Mouse (Mus musculus) spleen, adult 2 months (tissue): ENCODE results near the gene Usp37. TPM values are rescaled to one million over a fixed set of nuclear protein-coding genes. Genes with fewer than 3 reads are reported as not detected.

ENCODE experiments used
- DNase-seq, 2 experiments: peaks; one replicate each; pipeline versions ENCODE4 v3.0.0 to v3.0.0-alpha.2; 2012 to 2021; ENCODE audit warnings: low spot score in 2 of 2, low read depth in 1 of 2
- H3K27ac ChIP-seq: fragments of 200-500 bp; 2 replicates; pipeline ENCODE4 v1.5.1; 2012; ENCODE audit warnings: low read length, inconsistent platforms; ENCODE audit not compliant: insufficient read depth
- H3K27me3 ChIP-seq: fragments of 200-500 bp; 2 replicates; pipeline ENCODE4 v1.6.1; 2012; ENCODE audit warnings: mild to moderate bottlenecking, moderate library complexity, low read length, inconsistent platforms; ENCODE audit not compliant: control insufficient read depth, insufficient read depth
- H3K36me3 ChIP-seq: fragments of 200-500 bp; 2 replicates; pipeline ENCODE4 v1.6.1; 2012; ENCODE audit warnings: mild to moderate bottlenecking, low read length, inconsistent platforms; ENCODE audit not compliant: control insufficient read depth, insufficient read depth
- H3K4me1 ChIP-seq: fragments of 200-500 bp; 2 replicates; pipeline ENCODE4 v1.6.1; 2011; ENCODE audit warnings: inconsistent platforms; ENCODE audit not compliant: control insufficient read depth, insufficient read depth, insufficient read length
- H3K4me3 ChIP-seq: fragments of 200-500 bp; 2 replicates; pipeline ENCODE4 v1.5.1; 2011; ENCODE audit warnings: mild to moderate bottlenecking, inconsistent platforms; ENCODE audit not compliant: insufficient read depth, insufficient read length; ENCODE audit errors: extremely low read depth
- CTCF ChIP-seq: fragments of 200-500 bp; IDR thresholded peaks from 2 replicates; pipeline ENCODE4 v1.5.1; 2011; ENCODE audit warnings: mild to moderate bottlenecking, inconsistent platforms; ENCODE audit not compliant: insufficient read depth, insufficient read length, insufficient replicate concordance; ENCODE audit errors: extremely low read depth
- POLR2A ChIP-seq: fragments of 200-500 bp; IDR thresholded peaks from 2 replicates; pipeline ENCODE4 v1.6.1; 2011; ENCODE audit warnings: low read depth, low read length, inconsistent platforms
- WGBS: fragments of 180-500 bp; shearing (Covaris S2); methylation state at CpG from one replicate; pipeline ENCODE4 v1.1.7; 2018; 5-methylcytosine and 5-hydroxymethylcytosine counted together
- polyA plus RNA-seq: library from polyadenylated mRNA; depleted of rRNA; stranded (reverse); fragments of >200 nt; gene quantifications from 2 replicates; pipeline ENCODE4 v1.2.3, GENCODE M21; 2012

Usp37 gene
- polyA plus RNA-seq, 1 experiment: 2.5 TPM

DNA sequence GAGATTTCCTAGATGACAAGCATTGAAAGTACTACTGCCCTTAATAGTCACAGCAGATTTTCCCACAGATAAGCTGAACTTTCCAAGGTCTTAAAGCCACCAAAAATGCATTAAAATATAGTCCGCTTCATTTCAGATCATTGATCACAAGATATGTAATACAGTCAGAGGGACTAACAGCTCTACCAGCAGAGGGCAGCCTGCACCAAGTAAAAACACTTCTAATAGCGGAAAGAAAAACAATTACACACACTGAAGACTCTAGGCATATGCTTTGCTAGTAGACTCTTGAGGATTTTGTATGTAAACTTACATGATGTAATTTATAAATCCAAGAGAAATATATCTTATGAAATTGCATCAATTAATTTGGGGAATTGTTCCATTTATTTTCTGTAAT lies 83.8 kb downstream of the Usp37 start:
- peaks cover 20% of the 10 kb centered on the region for H3K36me3 ChIP-seq
- DNase-seq: peak in 1 of 2 experiments; percentile 15
- no peak for TF ChIP-seq POLR2A
- no peak for TF ChIP-seq CTCF
- WGBS: 87% methylated on average over 2 of the region's 2 CpGs
- H3K4me1 ChIP-seq: no peaks in the 10 kb centered on the region
- H3K27ac ChIP-seq: no peak overlapping the region
- no peak overlapping the region; the same call in 1 of the 2 replicates for H3K4me3 ChIP-seq
- H3K27me3 ChIP-seq: no peaks in the 10 kb centered on the region

GRCm38 (mm10) chr1:74452611-74453045 lies 91.5 kb downstream of the Usp37 start:
- H3K27me3 ChIP-seq: no peaks in the 10 kb centered on the region
- H3K36me3 ChIP-seq: peaks cover 22% of the 10 kb centered on the region
- H3K27ac ChIP-seq: no peak overlapping the region
- TF ChIP-seq POLR2A: no peak
- TF ChIP-seq CTCF: no peak
- H3K4me1 ChIP-seq: no peaks in the 10 kb centered on the region
- peak in 1 of 2 experiments; percentile 26 for DNase-seq
- WGBS: 76% methylated on average over 4 of the region's 4 CpGs
- H3K4me3 ChIP-seq: no peak overlapping the region

DNA sequence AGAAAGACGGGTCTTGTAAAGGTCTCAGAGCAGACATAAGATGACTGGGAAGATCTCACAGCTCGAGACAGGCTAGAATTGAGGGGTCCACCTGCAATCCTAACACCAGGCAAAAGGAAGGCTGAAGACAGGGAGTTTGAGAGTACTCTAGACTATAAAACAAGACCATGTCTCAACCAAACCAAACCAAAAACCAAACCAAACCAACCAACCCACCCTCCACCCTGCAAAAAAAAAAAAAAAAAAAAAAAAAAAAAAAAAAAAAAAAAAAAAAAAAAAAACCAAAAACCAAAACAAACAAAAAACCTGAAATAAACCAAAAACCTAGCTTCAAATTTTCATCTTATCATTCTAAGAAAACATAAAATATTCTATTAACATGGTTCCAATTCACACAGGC lies 99.5 kb downstream of the Usp37 start:
- peaks cover 12% of the 10 kb centered on the region for H3K36me3 ChIP-seq
- no peak for DNase-seq
- H3K27me3 ChIP-seq: no peaks in the 10 kb centered on the region
- H3K27ac ChIP-seq: no peak overlapping the region
- WGBS: 96% methylated on average over 2 of the region's 2 CpGs
- no peaks in the 10 kb centered on the region for H3K4me1 ChIP-seq
- H3K4me3 ChIP-seq: no peak overlapping the region
- TF ChIP-seq CTCF (no peak), POLR2A (no peak)

DNA sequence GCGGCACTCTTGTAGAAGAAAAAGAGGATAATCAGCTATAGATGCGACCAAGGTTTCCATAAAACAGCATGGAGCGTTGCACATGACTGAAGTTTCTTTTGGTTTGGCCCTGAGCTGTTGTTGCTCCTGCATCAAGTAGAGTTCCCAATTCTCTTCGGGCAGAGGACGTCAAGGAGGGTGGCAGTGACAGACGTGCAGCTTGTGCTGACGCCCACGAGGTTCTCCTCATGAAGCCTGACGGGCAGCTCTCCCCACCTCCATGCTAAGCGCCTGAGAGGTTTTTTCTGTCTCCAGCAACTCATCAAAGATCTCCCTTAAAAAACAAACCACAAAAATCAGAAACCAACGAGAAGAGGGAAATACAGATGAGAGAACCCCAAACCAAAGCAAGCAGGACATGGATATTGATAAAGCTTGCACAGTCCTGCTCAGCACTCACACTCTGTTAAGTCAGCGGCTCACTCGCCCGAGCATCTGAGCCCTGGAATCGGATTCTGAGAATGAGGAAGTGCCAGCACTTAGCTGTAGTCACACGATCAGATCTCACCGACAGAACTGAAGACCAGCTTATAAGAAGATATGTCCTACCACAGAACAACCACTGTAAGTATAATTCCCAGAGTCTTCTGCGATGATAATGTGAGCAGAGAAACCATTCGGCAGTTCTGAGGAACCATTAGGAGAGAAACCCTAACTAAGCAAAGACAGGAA lies 104.8 kb downstream of the Usp37 start:
- Histone ChIP-seq H3K4me1 (no peaks in the 10 kb centered on the region; the same call in 1 of the 2 replicates), H3K27me3 (no peaks in the 10 kb centered on the region), H3K27ac (no peak overlapping the region), H3K36me3 (peaks cover 13% of the 10 kb centered on the region), H3K4me3 (no peak overlapping the region)
- no peak for DNase-seq
- no peak for TF ChIP-seq CTCF
- TF ChIP-seq POLR2A: no peak
- WGBS: 75% methylated on average over 19 of the region's 19 CpGs

DNA sequence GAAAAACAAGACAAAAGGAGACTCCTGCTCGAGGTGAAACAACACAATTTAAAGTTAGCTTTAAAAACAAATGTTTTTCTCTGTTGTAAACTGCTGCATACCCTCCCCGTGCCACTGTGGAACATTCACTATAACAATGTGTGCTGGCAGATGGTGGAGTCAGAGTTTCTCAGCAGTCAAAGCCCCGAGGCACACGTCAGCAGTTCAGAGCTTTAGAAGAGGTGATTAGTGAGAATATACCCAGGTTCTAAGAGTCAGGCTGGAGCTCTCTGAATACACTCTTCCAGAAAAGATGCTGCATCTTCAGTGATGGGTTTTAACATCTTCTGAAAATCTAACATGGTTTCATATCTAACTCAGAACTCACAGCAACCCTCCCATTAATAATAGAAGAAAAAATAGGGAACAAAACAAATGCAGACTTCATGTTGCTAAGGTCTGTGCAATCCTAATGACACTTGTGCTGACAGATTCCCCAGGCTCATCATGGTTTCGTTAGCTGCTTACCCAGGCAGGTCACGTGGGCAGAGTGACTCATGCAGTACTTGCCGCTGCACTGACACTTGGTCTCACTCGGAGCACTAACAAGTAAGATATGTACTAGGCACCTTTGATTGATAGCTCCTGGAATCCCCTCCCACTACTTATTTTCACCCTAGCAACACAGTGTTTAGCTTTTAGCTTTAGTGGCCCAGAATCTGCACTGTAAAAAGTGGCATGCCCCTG lies 106.2 kb downstream of the Usp37 start:
- 91% methylated on average over 8 of the region's 8 CpGs for WGBS
- H3K4me3 ChIP-seq: no peak overlapping the region
- no peak for DNase-seq

DNA sequence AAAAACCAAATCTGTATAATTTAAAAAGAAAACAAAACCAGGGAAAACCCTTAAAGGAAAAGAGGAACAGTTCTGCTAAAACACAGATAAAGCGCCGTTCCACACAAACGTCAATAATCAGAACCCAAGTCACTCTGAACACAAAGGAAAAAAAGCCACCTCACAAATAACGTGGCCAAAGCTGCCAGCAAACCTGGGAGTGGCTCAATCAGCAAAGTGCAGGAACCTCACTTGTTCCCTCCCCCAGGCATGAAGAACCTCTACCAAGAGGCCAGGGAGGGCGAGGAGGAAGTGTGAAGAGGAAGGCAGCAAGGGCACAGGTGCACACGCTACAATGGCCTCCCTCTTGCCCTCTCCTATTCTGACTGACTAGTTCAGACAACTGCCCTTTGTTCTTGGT lies 108.5 kb downstream of the Usp37 start:
- no peak for TF ChIP-seq CTCF
- no peak for TF ChIP-seq POLR2A
- H3K27me3 ChIP-seq: no peaks in the 10 kb centered on the region
- no peak overlapping the region for H3K4me3 ChIP-seq
- 28% methylated on average over 6 of the region's 6 CpGs for WGBS
- H3K36me3 ChIP-seq: peaks cover 10% of the 10 kb centered on the region
- peak in 1 of 2 experiments; percentile 25 for DNase-seq
- no peaks in the 10 kb centered on the region; the same call in 1 of the 2 replicates for H3K4me1 ChIP-seq
- no peak overlapping the region for H3K27ac ChIP-seq

More for the DNA sequence above, 106.2 kb downstream of the Usp37 start:
- Histone ChIP-seq H3K4me1 (no peaks in the 10 kb centered on the region; the same call in 1 of the 2 replicates), H3K36me3 (peaks cover 13% of the 10 kb centered on the region), H3K27me3 (no peaks in the 10 kb centered on the region), H3K27ac (no peak overlapping the region)
- TF ChIP-seq CTCF: no peak
